Comparison of ENCODE assay signal across 8 mouse cellular contexts in genomic region chr4:34729851-34730341, GRCm38 (mm10). TPM values are rescaled to one million over a fixed set of nuclear protein-coding genes. Genes with fewer than 3 reads are reported as not detected.
DNase-seq lines count a peak whose midpoint lies in the region; ATAC-seq lines count a peak whose summit lies in the region.

Cfap206 (minus strand) TSS chr4:34730206.

- peak; percentile 97 for ATAC-seq in forebrain, embryonic 16.5 days

- peak; percentile 65 for DNase-seq in MN1 (ENCODE audit: low spot score)
- peak; percentile 10 for DNase-seq in cerebellum, adult 11 months
- peak; percentile 86 for DNase-seq in hindbrain, embryonic 10.5 days (ENCODE audit: low spot score)
- peak; percentile 39 to 46 for DNase-seq in layer of hippocampus, postnatal 10 days (ENCODE audit: low spot score in 2 of 2)
- DNase-seq in lung, postnatal 36 days: peak; percentile 73
- DNase-seq in right cerebral cortex, adult 18-20 months: peak; percentile 43
- peak; percentile 37 to 74 for DNase-seq in urinary bladder, postnatal 36 days (ENCODE audit: low spot score in 2 of 2)

- no peak within 1 kb of the TSS for H3K27ac ChIP-seq in forebrain, embryonic 16.5 days (ENCODE audit: low read length)
- H3K27ac ChIP-seq in hindbrain, embryonic 10.5 days: no peak within 1 kb of the TSS

- 0 out of 2 replicates have a peak, but pooled peaks cover 2% of the 10 kb centered on the region for H3K27me3 ChIP-seq in forebrain, embryonic 16.5 days (replicated peaks; ENCODE audit: control insufficient read depth, insufficient read depth, low read length)
- H3K27me3 ChIP-seq in hindbrain, embryonic 10.5 days (ENCODE audit: insufficient read depth, poor library complexity, severe bottlenecking): peaks cover 21% of the 10 kb centered on the region; the same call in 1 of the 2 replicates

- H3K4me3 ChIP-seq in forebrain, embryonic 16.5 days (replicated peaks; ENCODE audit: low read length): peak within 1 kb of the TSS; percentile 51
- H3K4me3 ChIP-seq in hindbrain, embryonic 10.5 days: peak within 1 kb of the TSS; percentile 63

- WGBS in forebrain, embryonic 16.5 days: under 1% methylated on average over 35 of the region's 38 CpGs
- WGBS in hindbrain, embryonic 10.5 days: under 1% methylated on average over 38 of the region's 38 CpGs

- H3K9ac ChIP-seq in forebrain, embryonic 16.5 days (replicated peaks; ENCODE audit: low read depth, low read length): peak within 1 kb of the TSS; percentile 45; the same call in 1 of the 2 replicates

- no peaks in the 10 kb centered on the region for H3K9me3 ChIP-seq in forebrain, embryonic 16.5 days (ENCODE audit: control insufficient read depth, low read length)
- no peaks in the 10 kb centered on the region for H3K9me3 ChIP-seq in hindbrain, embryonic 10.5 days

- H3K36me3 ChIP-seq in forebrain, embryonic 16.5 days (ENCODE audit: control insufficient read depth, insufficient read depth): no peaks in the 10 kb centered on the region
- no peaks in the 10 kb centered on the region for H3K36me3 ChIP-seq in hindbrain, embryonic 10.5 days

- H3K4me1 ChIP-seq in forebrain, embryonic 16.5 days (replicated peaks; ENCODE audit: control insufficient read depth, insufficient read depth, low read length): peaks cover 6% of the 10 kb centered on the region; the same call in 1 of the 2 replicates
- H3K4me1 ChIP-seq in hindbrain, embryonic 10.5 days (replicated peaks): peaks cover 8% of the 10 kb centered on the region

- H3K4me2 ChIP-seq in forebrain, embryonic 16.5 days (ENCODE audit: low read length): peak within 1 kb of the TSS; percentile 83

RNA-seq across cellular contexts. Expression of gene Cfap206, which starts in this region (rescaled TPM):
- polyA plus RNA-seq in forebrain, embryonic 16.5 days (2015; fragmentation: Nextera tagmentation; extraction: Ambion mirVana): 0.99 and 1.8 TPM in 2 replicates
- polyA plus RNA-seq in hindbrain, embryonic 10.5 days (2016; fragmentation: Nextera tagmentation; extraction: Ambion mirVana): 1.5 and 3.9 TPM in 2 replicates
- 1 to 10 TPM; 2.3 to 2.5 TPM for total RNA-seq in layer of hippocampus, postnatal 10 days (2021)

Comparison
In these comparisons a context has a peak if more than half of its experiments do, and no peak if none do; other contexts are left out.
1. DNase-seq: peak in every context shown above with its lines; median percentile 86 in hindbrain, embryonic 10.5 days; 73 in lung, postnatal 36 days; 65 in MN1; 56 in urinary bladder, postnatal 36 days; 43 in right cerebral cortex, adult 18-20 months; 42 in layer of hippocampus, postnatal 10 days; 10 in cerebellum, adult 11 months.